Mouse (Mus musculus) mature B cell (primary cell): ENCODE data around the gene Scmh1.

ENCODE experiments used
- in situ Hi-C: fragments of 300-500 bp; cut with MboI; formaldehyde crosslinking; loops from 2 replicates; pipeline ENCODE4 v1.14.3; 2019

Scmh1 gene

DNA sequence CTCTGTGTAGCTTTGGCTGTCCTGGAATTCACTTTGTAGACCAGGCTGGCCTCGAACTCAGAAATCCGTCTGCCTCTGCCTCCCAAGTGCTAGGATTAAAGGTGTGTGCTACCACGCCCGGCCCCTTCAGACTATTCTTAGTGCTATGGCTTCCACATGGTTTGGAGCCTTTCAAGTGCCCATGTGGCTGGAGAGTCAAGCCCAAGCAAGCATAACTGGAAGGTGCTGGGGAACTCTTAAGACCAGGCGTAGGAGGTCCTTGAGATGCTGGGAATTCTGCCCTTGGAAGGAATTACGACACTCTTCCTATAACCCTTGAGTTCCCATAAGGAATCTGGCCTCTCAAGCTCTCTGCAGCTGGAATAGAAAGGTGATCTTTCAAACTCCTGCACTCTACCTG is 151.5 kb downstream of the Scmh1 start:
- in situ Hi-C loops, result no loop called here

DNA sequence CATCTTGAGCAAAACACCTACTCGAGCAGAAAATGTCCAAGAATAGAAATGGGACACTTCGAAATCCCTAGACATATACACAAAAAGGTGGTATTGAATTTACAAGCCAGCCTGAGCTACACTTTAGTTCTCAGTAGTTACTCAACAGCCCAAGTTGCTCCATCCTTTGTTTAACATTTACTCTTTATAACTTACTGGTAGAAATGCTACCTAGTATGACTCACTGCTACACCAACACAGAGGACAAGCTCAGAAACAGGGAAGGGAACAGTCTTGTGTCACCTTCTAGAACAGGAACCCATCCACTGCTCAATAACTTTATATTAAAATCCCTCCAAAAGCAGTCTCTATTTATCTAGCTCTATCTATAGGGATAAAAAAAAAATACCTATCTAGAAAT is 160.6 kb downstream of the Scmh1 start:
- in situ Hi-C loops, result no loop called here

DNA sequence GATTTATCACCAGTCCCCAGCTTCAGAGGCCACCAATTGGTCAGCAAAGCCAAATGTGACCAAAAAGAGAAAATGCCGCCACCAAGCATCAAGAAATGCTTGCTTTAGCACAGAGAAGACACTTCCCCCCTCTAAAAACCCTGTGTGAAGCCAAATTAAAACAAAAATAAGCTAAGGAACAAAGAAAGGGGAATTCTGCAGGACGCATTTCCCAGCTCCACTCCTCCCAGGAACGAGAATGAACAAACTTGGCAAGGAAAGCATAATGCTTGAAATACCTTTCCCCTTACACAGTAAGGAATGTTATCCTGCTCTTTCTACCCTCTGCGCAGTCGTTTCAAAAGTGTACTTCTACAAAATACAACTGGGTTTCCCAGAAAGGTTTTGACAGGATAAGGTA is 162.9 kb downstream of the Scmh1 start:
- in situ Hi-C loops, result no loop called here

DNA sequence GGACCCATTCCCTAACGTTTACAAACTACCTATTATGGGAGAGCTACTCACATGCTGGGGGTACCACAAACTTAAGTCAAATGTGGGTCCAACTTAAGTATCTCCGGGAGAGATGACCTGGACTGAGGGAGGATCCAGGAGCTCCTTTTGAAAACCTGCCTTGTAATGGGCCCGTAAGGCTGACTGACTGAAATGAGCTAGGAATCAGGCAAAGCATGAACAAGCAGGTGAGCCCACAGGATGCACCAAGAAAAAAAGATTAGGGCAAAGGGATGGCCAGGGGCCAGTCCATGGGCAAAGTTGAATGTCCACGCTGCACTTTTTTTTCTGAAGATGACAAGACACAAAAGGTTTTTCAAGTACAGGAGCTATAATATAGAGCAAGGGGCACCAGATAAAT is 163.9 kb downstream of the Scmh1 start:
- in situ Hi-C loops, result no loop called here

DNA sequence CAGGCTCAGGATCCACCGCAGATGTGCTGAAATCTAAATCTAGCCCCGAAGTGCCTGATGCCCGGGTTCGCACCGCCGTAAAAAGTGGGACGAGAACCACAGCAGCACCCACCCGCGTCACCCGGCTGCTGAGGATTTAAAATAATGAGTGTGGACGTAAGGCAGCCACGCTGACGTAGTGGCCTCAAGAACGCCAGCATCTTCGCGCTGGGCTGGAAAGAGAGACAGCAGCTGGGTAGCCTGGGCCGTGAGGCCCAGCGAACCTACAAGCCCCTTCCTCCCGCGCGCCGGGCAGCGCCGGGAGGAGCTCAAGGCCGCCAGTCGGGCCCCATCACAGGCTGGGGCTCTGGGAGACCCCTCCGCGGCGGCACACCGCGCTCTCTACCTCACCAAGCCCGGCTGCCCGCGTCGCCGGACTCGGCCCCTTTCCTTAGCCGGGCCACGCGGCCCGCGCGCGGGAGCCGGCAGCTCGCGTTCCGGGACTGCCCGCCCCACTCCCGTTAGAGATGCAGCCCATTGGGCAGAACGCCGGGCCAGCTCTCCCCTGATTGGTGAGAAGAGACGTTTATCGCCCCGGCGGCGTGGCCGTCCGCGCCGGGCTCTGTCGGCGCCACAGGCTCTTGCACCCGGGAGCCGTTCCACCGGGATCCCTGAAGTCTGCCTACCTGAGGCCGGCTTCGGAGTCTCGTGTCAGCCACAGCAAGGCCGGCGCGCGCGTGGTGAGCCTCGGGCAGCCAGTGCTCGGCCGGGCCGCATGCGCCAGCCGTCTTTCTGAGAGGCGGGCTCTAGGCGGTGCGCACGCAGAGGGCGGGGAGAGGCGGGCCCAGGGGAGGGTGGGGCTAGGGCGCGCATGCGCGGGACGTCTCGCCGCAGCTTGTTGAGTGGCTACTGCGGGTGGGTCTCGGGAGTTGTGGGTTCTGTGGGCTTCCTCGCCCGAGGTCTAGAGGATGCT is 164.7 kb downstream of the Scmh1 start, which contains the start of gene Ctps:
Gene Ctps (minus strand): TSS at position 791 of the 952 bp plus-strand sequence.
- in situ Hi-C loops, result no loop called here

DNA sequence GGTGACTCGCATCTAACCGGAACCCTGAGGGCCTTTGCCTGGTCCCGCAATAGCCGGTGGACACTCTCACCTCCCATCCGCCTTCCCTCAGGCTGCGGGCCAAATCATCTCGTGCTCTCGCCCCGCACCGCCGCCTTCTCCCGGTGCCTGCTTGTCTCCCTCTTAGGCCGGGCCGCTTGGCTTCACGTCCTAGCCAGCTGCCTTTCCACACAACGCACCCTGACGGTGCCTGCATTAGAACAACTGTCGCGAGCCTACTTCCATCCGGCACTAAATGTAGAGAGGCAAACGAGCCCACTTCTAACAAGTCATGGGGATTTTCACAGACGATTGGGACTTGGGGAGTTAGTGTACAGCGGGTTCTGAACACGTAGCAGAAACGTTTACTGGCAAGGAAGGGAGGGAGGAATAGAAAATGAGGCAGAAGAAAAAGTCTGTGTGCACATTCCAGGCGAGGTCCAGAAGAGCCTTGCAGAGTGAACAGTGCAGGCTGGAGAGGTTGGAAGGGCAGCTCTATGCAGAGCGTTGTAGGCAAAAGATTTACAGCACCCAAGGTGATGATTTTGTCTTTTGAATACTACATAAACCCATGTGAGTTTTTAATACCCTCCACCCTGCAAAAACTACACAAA is 165.5 kb downstream of the Scmh1 start:
- in situ Hi-C loops, result no loop called here

DNA sequence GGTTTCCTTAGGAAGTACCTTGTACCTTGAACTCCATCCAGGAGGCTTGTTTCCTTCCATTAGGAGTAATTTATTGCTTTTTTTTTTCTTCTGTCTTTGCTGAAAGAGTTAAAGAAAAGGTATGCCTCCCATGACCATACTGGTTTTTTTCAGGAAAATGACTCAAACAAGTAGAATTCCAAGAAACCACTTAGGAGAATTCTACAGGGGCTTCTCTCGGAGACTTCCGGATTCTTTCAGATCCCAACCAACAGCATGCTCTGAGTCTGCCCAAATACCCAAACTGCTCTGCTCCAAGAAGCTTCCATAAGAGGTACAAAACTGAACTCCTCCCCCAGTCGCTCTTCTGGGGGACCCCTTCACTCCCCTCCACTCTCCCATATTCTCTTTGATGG is 166.0 kb downstream of the Scmh1 start:
- in situ Hi-C loops, result no loop called here

DNA sequence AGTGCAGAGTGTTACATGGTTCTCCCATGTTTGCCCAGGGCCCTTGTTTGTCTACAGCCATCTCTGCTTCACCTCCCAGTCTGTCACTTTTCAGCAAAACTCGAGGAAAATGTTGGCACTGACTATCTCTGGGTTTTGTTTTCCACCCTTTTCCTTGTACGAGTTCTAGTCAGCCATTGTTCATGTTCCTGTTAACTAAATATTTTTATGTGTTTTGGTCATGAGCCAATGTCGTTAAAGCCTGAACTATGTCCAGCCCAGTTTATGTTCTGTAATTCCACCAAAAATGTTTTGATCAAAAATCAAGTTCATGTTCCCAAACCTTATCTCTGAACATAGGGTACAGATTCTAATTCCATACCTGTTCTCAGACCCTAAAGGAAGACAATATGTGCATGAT is 166.6 kb downstream of the Scmh1 start:
- in situ Hi-C loops, result no loop called here
